Mouse (Mus musculus): ENCODE measurements around the gene Abcc6.
"Not testable (repeated sequence)": the region's sequence is repeated elsewhere in the genome, so short reads cannot be mapped to it uniquely, and the experiment has no call there.

The Abcc6 gene

GRCm38 (mm10) chr7:45933766-45934165 is 96.3 kb downstream of the Abcc6 start:
- not testable (repeated sequence) for DNase-seq (ENCODE audit: low spot score in 2 of 2)

GRCm38 (mm10) chr7:45929688-45930087 is 100.4 kb downstream of the Abcc6 start:
- no peak for DNase-seq (ENCODE audit: low spot score in 2 of 2)

GRCm38 (mm10) chr7:45928626-45929295 is 101.3 kb downstream of the Abcc6 start:
- DNase-seq (ENCODE audit: low spot score in 2 of 2) = no peak

DNA sequence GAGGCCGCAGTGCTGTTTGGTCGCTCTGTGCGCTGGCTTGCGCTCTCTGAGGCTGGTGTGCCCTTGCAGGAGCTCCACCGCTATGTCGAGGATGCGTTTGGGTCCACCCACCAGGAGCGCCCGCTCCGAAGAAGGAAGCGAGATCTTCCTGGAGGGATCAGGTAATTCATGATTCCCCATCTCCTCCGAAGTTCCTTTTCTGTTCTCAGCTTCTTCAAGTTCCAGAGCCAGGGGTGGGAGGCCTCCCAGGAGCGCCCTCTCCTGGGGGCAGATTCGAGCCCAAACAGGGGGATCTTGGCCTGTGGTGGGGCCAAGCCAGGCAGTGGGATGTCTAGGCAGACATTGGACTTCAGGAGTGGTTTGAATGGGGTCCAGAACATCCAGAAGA is 105.7 kb downstream of the Abcc6 start:
- no peak for DNase-seq (ENCODE audit: low spot score in 2 of 2)

DNA sequence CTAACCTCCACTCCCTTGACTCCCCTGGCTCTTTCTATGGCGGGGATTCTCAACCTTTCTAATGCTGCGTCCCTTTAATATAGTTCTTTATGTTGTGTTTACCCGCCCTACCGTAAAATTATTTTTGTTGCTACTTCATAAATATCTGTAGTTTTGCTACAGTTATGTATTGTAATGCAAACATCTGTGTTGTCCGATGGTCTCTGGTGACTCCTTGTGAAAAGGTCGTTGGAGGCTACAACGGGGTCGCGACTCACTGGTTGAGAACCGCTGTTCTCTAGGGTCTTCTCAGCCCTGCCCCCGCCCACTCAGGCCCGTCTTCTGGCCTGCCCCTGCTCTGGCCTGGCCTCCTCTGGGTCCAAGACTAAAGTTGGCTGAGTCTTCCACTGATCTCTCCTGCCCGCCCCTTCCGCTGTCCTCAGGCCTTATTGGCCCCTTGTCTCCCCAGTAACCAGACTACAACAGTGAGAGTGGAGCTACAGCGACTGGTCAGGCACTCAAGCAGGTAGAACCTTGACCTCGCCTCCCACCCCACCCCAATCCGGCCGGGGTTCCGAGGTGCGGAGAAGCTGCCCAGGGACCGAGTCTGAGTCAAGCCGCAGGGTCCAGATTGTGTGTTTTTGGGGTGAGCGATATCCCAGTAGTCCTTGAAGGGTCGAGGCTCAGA is 106.2 kb downstream of the Abcc6 start, which contains the start of gene Ccdc114:
TSS of gene Ccdc114 (plus strand) at position 311 of the 667 bp plus-strand sequence.
- peak; percentile 53 to 67 for DNase-seq (ENCODE audit: low spot score in 2 of 2)

GRCm38 (mm10) chr7:45922928-45923761 is 107.0 kb downstream of the Abcc6 start:
- peak; percentile 81 to 95 for DNase-seq (ENCODE audit: low spot score in 2 of 2)

DNA sequence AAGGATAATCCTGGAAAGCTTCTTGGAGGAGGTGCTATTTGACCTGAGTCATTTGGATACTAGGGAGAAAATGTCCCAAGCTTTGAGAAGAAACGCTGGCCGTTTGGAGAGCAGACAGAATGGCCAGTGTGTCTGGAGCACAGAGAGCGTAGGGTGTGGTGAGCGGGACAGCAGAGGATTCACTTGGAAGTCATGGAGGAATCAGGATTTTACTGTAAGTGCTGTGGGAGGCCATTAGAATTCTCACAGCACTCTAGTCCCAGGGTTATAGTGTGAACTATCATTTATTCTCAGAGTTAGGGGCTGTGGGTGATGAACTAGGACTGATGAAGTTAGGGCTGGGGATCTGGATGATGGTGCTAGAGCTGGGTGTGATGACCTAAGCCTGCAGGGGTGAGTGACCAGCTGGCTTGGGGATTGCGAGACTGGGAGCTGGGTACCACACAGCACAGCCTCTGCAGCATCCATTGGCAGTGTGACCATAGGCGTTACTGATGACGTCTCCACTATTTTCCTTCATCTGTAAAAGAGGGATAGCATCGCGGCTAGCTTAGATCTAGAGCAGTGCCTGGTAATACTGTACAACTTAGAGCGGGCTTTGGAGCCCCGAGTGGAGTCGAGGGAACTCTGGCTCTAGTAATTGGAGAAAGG is 108.0 kb downstream of the Abcc6 start:
- no peak for DNase-seq (ENCODE audit: low spot score in 2 of 2)

GRCm38 (mm10) chr7:45921242-45921621 is 108.9 kb downstream of the Abcc6 start, which contains the start of gene Emp3:
Gene Emp3 (minus strand): TSS chr7:45921404.
- peak in 1 of 2 experiments; percentile 51 for DNase-seq (ENCODE audit: low spot score in 2 of 2)

- peak in 1 of 2 experiments; percentile 44 for DNase-seq (ENCODE audit: low spot score in 2 of 2)
Measured at GRCm38 (mm10) chr7:45920583-45921241, 109.4 kb downstream of the Abcc6 start.

GRCm38 (mm10) chr7:45919761-45920160 is 110.3 kb downstream of the Abcc6 start:
- no peak for DNase-seq (ENCODE audit: low spot score in 2 of 2)

DNA sequence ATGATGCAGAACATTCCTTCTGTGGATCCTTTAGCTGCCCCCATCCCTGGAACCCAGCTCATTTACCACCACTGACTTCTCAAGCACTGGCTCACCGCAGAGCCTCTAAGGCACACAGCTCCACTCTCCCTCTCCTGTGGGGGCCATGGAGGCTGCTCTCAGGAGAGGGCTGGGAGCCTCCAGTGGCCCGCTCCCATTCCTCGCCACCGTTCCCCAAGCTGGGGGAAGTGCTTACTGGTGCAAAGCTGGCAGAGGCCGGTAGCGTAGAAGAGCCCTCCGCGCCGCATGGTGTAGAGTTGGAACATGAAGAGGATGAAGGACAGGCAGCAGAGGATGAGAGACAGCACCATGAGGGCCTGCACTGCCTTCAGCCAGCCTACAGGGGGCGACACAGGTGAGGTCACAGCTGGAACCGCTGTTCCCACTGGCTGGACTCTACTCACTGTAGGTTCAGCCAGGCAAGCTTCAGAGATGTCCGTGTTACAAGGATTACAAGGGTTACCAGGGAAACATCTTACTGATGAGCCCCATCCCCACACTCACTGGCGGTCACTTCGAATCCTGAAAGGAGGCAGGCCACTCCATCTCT is 110.9 kb downstream of the Abcc6 start:
- no peak for DNase-seq (ENCODE audit: low spot score in 2 of 2)

- no peak for DNase-seq (ENCODE audit: low spot score in 2 of 2)
Measured at GRCm38 (mm10) chr7:45917926-45918325, 112.2 kb downstream of the Abcc6 start.

Data from urinary bladder, adult 18-20 months (tissue).